Mouse (Mus musculus): Measurements from ENCODE around the gene Bsx.

GRCm38 (mm10) chr9:40875431-40875830, 1.5 kb downstream of the Bsx start:
- TF ChIP-seq POLR2A (IDR thresholded peaks at IDR 0.05; ENCODE audit: insufficient read length, low read depth), result no peak
- TF ChIP-seq MAX (IDR thresholded peaks at IDR 0.05; ENCODE audit: low read depth), result no peak
- no peak for TF ChIP-seq E2F4 (IDR thresholded peaks at IDR 0.05; ENCODE audit: insufficient read depth)
- no peak for TF ChIP-seq REST (IDR thresholded peaks at IDR 0.05; ENCODE audit: insufficient read depth, insufficient read length)
- no peak for TF ChIP-seq TCF3 (IDR thresholded peaks at IDR 0.05; ENCODE audit: insufficient read length, low read depth)
- TF ChIP-seq SRF (IDR thresholded peaks at IDR 0.05; ENCODE audit: control insufficient read depth, insufficient read length, low read depth), result no peak
- TF ChIP-seq POLR2AphosphoS2 (IDR thresholded peaks at IDR 0.05; ENCODE audit: insufficient read length, low read depth), result no peak
- TF ChIP-seq USF1 (IDR thresholded peaks at IDR 0.05; ENCODE audit: low read depth), result no peak
- TF ChIP-seq TCF12 (IDR thresholded peaks at IDR 0.05; ENCODE audit: insufficient read depth, poor library complexity, severe bottlenecking), result no peak
- no peak for TF ChIP-seq MYOG (IDR thresholded peaks at IDR 0.05; ENCODE audit: control insufficient read depth in 1 of 3, insufficient read depth in 1 of 3, insufficient read length in 2 of 3, low read depth in 2 of 3)
- no peak for TF ChIP-seq MYOD1 (IDR thresholded peaks at IDR 0.05; ENCODE audit: control insufficient read depth in 1 of 3, insufficient read length in 2 of 3, low read depth in 2 of 3)
